Comparison of ENCODE assay signal across 8 mouse cellular contexts in genomic region chr7:126975893-126975949, GRCm38 (mm10). TPM values are rescaled to one million over a fixed set of nuclear protein-coding genes. Genes with fewer than 3 reads are reported as not detected.
DNase-seq lines count a peak whose midpoint lies in the region; ATAC-seq and TF ChIP-seq lines count a peak whose summit lies in the region.

Cdipt (plus strand) TSS chr7:126975914.

- H3K9me3 ChIP-seq in erythroblast, embryonic 14.5 days (ENCODE audit: control insufficient read depth, low read length) = no peaks in the 10 kb centered on the region
- no peaks in the 10 kb centered on the region for H3K9me3 ChIP-seq in limb, embryonic 13.5 days

- no peak for TF ChIP-seq CTCF in testis, adult 2 months (IDR thresholded peaks at IDR 0.05; ENCODE audit: control insufficient read depth, insufficient read depth, insufficient replicate concordance, low read depth, low read length)
- TF ChIP-seq CTCF in small intestine, adult 2 months (IDR thresholded peaks at IDR 0.05; ENCODE audit: extremely low read depth, insufficient read length, insufficient replicate concordance, low read depth, low read length) = no peak

- H3K4me3 ChIP-seq in testis, adult 2 months (ENCODE audit: control insufficient read depth, low read depth, low read length) = peak within 1 kb of the TSS; percentile 91
- H3K4me3 ChIP-seq in erythroblast, embryonic 14.5 days (replicated peaks) = peak within 1 kb of the TSS; percentile 79
- H3K4me3 ChIP-seq in limb, embryonic 13.5 days = peak within 1 kb of the TSS; percentile 98
- peak within 1 kb of the TSS; percentile 90 for H3K4me3 ChIP-seq in small intestine, adult 2 months (ENCODE audit: low read depth, low read length)

- H3K27ac ChIP-seq in testis, adult 2 months (ENCODE audit: control insufficient read depth, insufficient read depth, low read depth, low read length) = peak within 1 kb of the TSS; percentile 96
- H3K27ac ChIP-seq in limb, embryonic 13.5 days = peak within 1 kb of the TSS; percentile 84
- peak within 1 kb of the TSS; percentile 99 for H3K27ac ChIP-seq in small intestine, adult 2 months (ENCODE audit: insufficient read depth, low read depth, low read length)

- peaks cover 11% of the 10 kb centered on the region for H3K4me1 ChIP-seq in testis, adult 2 months (ENCODE audit: control insufficient read depth, insufficient read depth, low read length)
- H3K4me1 ChIP-seq in erythroblast, embryonic 14.5 days (ENCODE audit: control insufficient read depth) = peaks cover 47% of the 10 kb centered on the region
- peaks cover 15% of the 10 kb centered on the region for H3K4me1 ChIP-seq in limb, embryonic 13.5 days
- H3K4me1 ChIP-seq in small intestine, adult 2 months (ENCODE audit: control insufficient read depth, insufficient read depth, insufficient read length, low read length) = peaks cover 16% of the 10 kb centered on the region

- 0% methylated on average over 1 of the region's 1 CpGs for WGBS in limb, embryonic 13.5 days
- WGBS in small intestine, adult 2 months = 0% methylated on average over 1 of the region's 1 CpGs

- ATAC-seq in limb, embryonic 13.5 days (ENCODE audit: low FRiP score, low read depth) = no peak

- H3K36me3 ChIP-seq in testis, adult 2 months (ENCODE audit: control insufficient read depth, insufficient read depth, low read length) = no peaks in the 10 kb centered on the region
- H3K36me3 ChIP-seq in erythroblast, embryonic 14.5 days (ENCODE audit: control insufficient read depth) = peaks cover 31% of the 10 kb centered on the region
- peaks cover 27% of the 10 kb centered on the region for H3K36me3 ChIP-seq in limb, embryonic 13.5 days
- H3K36me3 ChIP-seq in small intestine, adult 2 months (ENCODE audit: control insufficient read depth, insufficient read depth, low read length) = peaks cover 26% of the 10 kb centered on the region

- TF ChIP-seq POLR2A in testis, adult 2 months (IDR thresholded peaks at IDR 0.05; ENCODE audit: control insufficient read depth, low read depth, low read length) = no peak
- TF ChIP-seq POLR2A in small intestine, adult 2 months (IDR thresholded peaks at IDR 0.05; ENCODE audit: low read depth, low read length) = no peak

- no peak for DNase-seq in testis, postnatal 10 days (ENCODE audit: low spot score)
- no peak for DNase-seq in heart, postnatal 25 days (ENCODE audit: low spot score)
- no peak for DNase-seq in urinary bladder, postnatal 14 days (ENCODE audit: low spot score)
- no peak for DNase-seq in cerebellum, adult 8-10 months

- peak within 1 kb of the TSS; percentile 77 for H3K4me2 ChIP-seq in limb, embryonic 13.5 days (replicated peaks)

- intact Hi-C loops in heart, postnatal 25 days (cut with DNase I) = no loop called here

- H3K27me3 ChIP-seq in testis, adult 2 months (ENCODE audit: control insufficient read depth, insufficient read depth, low read length) = no peaks in the 10 kb centered on the region
- H3K27me3 ChIP-seq in erythroblast, embryonic 14.5 days (ENCODE audit: control insufficient read depth) = 0 out of 2 replicates have a peak, but pooled peaks cover 4% of the 10 kb centered on the region
- H3K27me3 ChIP-seq in limb, embryonic 13.5 days = no peaks in the 10 kb centered on the region
- H3K27me3 ChIP-seq in small intestine, adult 2 months (ENCODE audit: control insufficient read depth, insufficient read depth, low read length) = no peaks in the 10 kb centered on the region

- H3K9ac ChIP-seq in limb, embryonic 13.5 days = peak within 1 kb of the TSS; percentile 99

RNA-seq across cellular contexts. Expression of gene Cdipt, which starts in this region (rescaled TPM):
- polyA plus RNA-seq in testis, adult 2 months (2012; rRNA removed) = 83.3 and 84.9 TPM in 2 replicates
- polyA plus RNA-seq in erythroblast, embryonic 14.5 days (2012) = 12.0 and 13.0 TPM in 2 replicates
- 10 to 100 TPM; 52.0 to 56.6 TPM for total RNA-seq in heart, postnatal 25 days (2021)
- polyA plus RNA-seq in limb, embryonic 13.5 days (2015; fragmentation: Nextera tagmentation; extraction: Ambion mirVana) = 97.1 and 105 TPM in 2 replicates
- polyA plus RNA-seq in small intestine, adult 2 months (2012; rRNA removed) = 157 and 467 TPM in 2 replicates
